Mouse (Mus musculus): Measurements from ENCODE around the gene Nek2.

Nek2 gene

DNA sequence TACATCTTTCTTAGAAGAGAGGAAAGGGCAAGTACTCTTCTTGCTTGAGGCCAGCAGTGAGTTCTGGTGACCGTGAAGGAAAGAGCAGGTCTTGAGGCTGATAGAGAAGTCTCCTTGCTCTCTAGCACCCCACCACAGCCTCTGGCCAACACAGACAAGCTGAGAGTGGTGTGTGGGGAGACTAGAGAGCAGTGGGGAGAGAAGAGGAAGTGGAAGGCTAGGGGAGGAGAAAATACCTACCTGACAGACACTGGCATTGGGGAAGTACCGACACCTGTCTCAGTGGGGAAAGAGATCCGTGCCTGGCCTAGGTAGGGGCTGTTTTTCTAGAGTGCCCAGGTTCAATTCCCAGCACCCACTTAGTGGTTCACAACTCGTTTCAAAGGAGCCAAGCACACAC lies 7.0 kb upstream of the Nek2 start:
- no peak for DNase-seq (ENCODE audit: low spot score)

DNA sequence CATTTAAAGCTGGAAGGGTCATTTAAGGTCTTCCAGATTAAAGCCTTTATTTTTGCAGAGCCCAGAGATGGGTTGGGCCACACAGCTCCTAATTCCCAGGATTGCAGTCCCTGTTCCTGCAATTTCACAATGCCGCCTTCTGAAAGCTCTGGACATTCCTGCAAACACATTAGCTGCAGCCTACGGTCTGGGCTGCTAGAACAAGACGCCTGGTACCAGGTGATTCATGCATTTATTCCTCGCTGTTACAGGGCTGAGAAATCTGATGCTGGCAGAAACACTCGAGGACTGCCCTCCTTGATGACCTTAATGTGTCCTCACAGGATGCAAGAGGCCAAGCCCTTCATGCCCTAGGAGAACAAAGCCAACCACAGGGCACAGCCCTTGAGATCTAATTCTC lies 6.3 kb upstream of the Nek2 start:
- DNase-seq (ENCODE audit: low spot score), result no peak

DNA sequence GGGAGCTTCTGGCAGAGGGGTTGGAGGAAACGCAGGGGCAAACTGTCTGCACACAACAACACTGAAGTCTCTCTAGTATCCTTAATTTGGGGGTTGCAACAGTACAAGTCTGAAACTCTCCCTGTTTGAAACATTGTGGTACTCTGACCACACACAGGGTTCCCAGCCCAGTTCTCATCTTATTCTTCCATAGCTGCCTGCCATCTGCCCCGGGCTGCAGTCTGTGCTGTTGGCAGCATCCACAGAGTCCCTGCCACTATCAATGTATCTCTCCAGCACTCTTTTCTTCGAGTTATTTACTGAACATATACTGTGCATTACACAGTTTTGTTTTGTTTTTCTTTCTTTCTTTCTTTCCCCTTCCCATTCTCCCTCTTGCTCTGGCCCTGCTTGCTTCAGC lies 4.6 kb upstream of the Nek2 start:
- no peak for DNase-seq (ENCODE audit: low spot score)

DNA sequence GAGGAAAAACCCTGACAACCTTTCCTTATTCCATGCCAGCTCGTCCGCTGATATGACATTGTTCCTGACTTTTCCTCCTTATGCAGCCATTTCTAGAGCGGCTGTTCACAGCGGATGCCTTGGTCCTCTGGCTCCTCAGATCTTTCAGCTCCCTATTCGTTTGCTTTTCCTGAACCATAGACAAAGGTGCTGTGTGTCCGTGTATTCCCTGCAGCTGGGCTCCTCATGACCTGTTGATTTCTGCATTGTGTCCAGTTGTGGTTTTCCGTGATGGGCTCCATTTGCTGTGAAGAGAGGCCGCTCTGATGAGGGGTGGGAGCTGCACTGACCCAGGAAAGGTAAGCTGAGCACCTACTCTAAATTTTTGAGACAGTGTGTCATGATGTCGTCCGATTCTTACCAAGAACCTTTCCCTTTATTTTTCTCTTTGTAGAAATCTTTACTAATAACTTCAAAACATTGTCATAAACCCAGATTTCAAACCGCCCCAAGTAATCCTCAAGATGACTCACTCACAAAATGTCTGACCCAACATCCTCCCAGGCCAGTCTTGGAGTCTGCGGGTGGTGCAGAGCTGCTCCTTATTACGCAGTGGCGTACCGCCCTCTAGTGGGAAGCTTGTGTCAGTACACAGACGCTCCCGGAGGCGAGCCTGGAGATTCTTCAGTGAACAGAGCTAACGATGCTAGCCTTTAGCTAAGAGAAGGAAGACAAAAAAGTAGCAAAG lies 3.7 kb upstream of the Nek2 start:
- peak; percentile 86 for DNase-seq (ENCODE audit: low spot score)

DNA sequence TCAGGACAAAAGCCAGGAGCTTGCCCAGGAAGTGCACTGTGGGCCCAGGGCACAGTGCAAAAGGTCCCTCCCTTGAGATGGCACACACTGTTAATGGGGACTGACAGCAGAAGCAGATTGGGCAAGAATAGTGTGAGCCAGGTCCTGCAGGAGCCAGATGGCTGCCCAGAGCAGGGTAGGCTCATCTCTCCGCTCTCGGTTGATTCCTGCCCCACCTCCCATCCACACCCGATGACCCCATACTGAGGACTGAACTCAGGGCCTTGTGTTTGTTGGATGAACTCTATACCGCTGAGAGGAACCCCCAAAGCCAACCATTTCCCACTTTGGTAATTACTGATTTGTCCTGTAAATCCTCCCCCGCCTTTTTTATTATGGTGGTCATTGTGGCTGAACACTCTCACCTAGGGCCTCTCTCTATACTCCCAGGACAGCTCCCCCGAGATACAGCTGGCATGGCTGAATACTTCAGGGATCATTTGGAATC lies 3.1 kb upstream of the Nek2 start:
- DNase-seq (ENCODE audit: low spot score), result no peak

DNA sequence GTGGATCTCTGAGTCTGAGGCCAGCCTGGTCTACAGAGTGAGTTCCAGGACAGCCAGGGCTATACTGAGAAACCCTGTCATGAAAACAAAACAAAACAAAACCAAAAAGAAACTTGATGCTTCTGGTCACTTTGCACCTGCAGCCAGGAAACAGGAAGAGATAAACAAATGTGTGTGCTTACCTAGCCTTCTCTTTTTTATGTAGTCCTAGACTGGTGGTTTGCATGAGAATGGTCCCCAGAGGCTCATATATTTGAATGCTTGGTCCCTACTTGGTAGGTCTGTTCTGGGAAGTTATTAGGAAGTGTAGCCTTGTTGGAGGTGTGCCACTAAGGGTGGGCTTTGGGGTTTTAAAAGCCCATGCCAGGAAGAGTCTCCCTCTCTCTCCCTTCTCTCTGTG lies 2.2 kb upstream of the Nek2 start:
- DNase-seq (ENCODE audit: low spot score), result no peak

DNA sequence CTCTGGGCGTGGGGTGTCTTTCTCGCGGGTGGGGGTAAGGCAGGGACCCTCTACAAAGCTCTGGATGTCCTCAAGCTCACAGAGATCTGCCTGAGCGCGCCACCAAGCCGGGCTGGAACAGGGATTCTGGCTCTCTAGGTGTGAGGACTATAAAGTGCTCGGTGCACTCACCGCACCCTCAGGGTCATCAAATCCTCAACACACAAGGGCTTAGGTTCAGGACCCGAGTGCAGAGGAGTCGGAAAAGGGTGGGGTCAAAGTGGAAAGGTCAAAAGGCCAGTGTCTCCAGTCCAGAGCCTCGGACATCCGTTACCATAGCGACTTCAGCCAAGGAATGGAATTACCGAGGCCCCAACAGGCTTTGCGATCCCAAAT lies 306 bp upstream of the Nek2 start:
- DNase-seq (ENCODE audit: low spot score), result no peak

DNA sequence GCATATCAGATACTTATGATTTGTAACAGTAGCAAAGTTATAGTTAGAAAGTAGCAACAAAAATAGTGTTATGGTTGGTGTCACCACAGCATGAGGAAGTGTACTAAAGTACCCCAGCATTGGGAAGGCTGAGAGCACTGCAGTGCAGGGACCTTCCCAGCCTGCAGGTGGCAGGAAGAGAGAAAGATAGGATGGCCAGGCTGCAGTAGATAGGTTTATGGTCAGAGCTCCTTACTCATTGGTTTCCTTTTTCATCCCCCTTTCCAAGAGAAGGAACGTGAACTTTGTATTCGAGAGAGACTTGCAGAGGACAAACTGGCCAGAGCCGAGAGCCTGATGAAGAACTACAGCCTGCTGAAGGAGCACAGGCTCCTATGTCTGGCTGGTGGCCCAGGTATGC lies 7.9 kb downstream of the Nek2 start:
- no peak for DNase-seq (ENCODE audit: low spot score)

DNA sequence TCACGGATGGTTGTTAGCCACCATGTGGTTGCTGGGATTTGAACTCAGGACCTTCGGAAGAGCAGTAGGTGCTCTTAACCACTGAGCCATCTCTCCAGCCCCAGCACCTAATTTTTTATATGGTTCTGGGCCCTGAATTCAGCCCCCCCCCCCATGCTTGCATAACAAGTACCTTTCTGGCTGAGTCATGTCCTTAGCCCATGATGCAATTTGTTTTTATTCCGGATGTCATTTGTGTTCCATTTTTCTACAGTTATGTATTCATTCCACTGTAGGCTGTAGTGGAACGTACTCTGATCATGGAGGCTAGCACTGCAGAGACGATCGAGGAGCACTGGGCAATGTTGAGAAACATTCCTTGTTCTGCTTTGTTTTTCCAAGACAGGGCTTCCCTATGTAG lies 12.2 kb downstream of the Nek2 start:
- DNase-seq (ENCODE audit: low spot score), result no peak

DNA sequence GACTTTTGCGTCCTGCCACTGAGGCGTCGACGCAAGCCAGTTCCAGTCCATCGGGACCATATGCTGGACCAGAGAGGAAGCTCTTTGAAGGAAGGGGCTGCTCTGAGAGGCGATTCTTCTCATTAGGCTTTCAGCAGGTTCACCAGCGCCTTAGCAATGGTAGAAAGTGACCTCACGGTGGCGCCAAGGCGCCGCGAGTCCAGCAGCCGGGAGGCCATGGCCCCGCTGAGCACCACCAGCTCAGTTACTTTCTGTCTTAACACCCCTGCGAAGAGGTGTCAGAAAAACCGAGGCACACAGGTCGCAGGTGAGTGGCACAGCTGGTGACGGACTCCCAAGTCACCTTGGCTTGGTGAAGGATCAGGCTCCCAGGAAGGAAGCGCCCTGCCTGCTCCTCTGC lies 13.6 kb downstream of the Nek2 start:
- peak; percentile 72 for DNase-seq (ENCODE audit: low spot score)

- no peak for DNase-seq (ENCODE audit: low spot score)
Measured at GRCm38 (mm10) chr1:191836318-191836985, 15.2 kb downstream of the Nek2 start.

DNA sequence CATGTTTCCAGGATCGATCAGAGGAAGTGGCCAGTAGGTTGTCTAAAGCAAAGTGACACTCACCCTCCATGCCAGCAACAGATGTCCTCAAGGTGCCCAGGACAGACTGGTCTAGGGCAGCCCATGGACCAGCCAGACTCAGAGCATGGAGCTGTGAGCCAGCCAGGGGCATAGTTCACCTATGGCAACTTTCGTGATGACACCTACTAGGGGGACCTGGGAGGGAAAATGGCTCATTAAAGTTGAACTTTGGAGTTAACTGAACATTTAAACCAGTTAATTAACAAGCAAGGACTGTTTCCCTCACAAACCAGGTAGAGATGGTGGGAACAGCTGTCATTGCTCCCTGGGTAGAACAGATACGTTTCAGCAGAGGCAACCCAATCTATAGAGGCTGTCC lies 16.4 kb downstream of the Nek2 start:
- no peak for DNase-seq (ENCODE audit: low spot score)

- no peak for DNase-seq (ENCODE audit: low spot score)
Measured at GRCm38 (mm10) chr1:191838994-191839741, 17.9 kb downstream of the Nek2 start.

DNA sequence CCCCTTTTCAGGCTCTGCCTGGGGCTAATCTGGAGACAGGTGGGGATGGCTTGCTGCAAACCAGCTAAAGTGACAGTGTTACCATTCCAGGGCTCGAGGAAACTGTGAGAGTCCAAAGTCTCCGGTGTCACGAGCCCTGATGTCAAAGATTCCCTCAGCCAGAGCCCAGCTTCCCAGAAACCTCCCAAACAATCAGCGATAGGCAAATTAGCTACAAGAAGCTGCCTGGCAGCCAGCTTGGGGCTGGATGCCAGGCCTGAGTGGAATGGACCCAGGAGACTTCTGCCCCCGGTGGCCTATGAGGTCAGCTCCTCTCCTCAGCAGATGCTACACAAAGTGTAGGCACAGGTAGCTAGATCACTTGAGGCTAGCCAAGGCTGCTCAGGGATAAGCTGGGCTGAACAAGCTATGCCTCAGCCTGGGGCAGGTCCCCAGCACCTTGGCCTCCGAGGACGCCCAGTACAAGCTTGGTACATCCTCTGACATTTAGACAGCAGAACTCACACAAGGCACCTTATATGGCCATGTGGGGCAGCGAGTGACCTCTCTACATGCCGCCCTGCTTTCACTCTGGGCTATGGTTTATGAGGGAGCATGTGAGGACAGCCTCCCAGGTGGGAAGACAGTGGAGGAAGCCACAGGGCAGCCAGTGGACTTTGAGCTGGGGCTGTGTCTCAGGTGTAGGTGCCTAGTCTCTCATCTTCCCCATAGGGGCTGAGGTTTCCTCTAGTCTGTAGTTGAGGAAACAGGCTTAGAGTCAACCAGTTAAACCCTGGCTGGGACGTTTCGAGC lies 19.7 kb downstream of the Nek2 start:
- no peak for DNase-seq (ENCODE audit: low spot score)

- no peak for DNase-seq (ENCODE audit: low spot score)
Measured at GRCm38 (mm10) chr1:191842247-191842646, 21.0 kb downstream of the Nek2 start.

GRCm38 (mm10) chr1:191846667-191847066 lies 25.4 kb downstream of the Nek2 start:
- no peak for DNase-seq (ENCODE audit: low spot score)

DNA sequence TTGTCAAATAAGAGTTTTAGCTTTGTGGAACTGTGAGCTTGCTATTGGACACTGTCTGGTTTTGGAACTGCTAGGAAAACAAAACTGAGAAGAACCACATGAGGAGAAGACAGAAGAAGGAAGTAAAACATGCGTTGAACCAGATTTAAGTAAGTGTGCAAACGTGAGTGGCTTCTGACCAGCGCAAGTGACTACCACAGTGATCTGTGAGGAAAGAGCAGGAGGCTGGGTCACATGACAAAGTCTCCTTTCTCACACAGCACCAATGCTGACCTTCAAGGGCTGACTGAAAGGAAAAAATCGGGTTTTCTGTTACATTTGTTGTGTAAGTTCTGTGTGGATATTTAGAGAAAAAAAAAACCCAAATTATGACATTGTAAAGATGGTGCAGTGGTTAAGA lies 28.3 kb downstream of the Nek2 start:
- no peak for DNase-seq (ENCODE audit: low spot score)

DNA sequence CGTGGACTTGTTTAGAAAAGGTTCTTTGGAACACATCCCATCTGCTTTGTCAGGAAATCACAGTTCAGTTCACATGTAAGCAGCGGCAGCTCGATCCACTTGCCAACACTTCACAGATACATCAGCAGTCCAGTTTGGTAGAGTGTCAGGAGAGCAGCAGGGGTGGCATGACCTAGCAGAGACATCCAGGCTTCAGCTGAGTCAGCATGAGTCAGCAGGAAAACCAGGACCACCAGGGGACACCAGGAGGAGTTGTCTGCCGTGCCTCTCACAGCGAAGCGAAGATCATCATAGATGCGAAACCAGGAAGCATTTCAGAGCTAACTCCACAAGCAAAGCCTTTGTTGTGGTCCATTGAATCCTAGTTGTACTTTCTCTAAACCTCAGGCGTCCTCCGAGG lies 32.2 kb downstream of the Nek2 start:
- no peak for DNase-seq (ENCODE audit: low spot score)

GRCm38 (mm10) chr1:191854716-191855115 lies 33.5 kb downstream of the Nek2 start:
- no peak for DNase-seq (ENCODE audit: low spot score)

GRCm38 (mm10) chr1:191855136-191855878 lies 34.1 kb downstream of the Nek2 start:
- no peak for DNase-seq (ENCODE audit: low spot score)

GRCm38 (mm10) chr1:191856886-191857651 lies 35.8 kb downstream of the Nek2 start:
- no peak for DNase-seq (ENCODE audit: low spot score)
